24 mouse cellular contexts compared by ENCODE assay signal in genomic region chr8:104742039-104742438, GRCm38 (mm10). TPM values are rescaled to one million over a fixed set of nuclear protein-coding genes. Genes with fewer than 3 reads are reported as not detected.
DNase-seq lines count a peak whose midpoint lies in the region; ATAC-seq and TF ChIP-seq lines count a peak whose summit lies in the region.
"Had no signal": no experiment of that assay in that cellular context is flagged by ENCODE, and none has a peak within 500 bp of the region (broad histone marks: within the 10 kb centered on the region; RNA-seq: fewer than 3 reads in every experiment).

No protein-coding gene starts in this region.

- no peaks in the 10 kb centered on the region for H3K9me3 ChIP-seq in heart, postnatal 0 days (replicated peaks; ENCODE audit: control insufficient read depth, low read length)
- no peaks in the 10 kb centered on the region for H3K9me3 ChIP-seq in stomach, postnatal 0 days (ENCODE audit: control insufficient read depth, low read length)
- H3K9me3 ChIP-seq: embryonic facial prominence, embryonic 15.5 days; liver, embryonic 13.5 days; lung, embryonic 15.5 days; midbrain, embryonic 13.5 days; neural tube, embryonic 12.5 days had no signal

- no peaks in the 10 kb centered on the region for H3K36me3 ChIP-seq in heart, postnatal 0 days (replicated peaks; ENCODE audit: control insufficient read depth, insufficient read depth, low read length)
- no peaks in the 10 kb centered on the region for H3K36me3 ChIP-seq in stomach, postnatal 0 days (ENCODE audit: control insufficient read depth, insufficient read depth, low read length)
- H3K36me3 ChIP-seq: embryonic facial prominence, embryonic 15.5 days; liver, embryonic 13.5 days; lung, embryonic 15.5 days; midbrain, embryonic 13.5 days; neural tube, embryonic 12.5 days had no signal

- no peak for TF ChIP-seq EP300 in heart, postnatal 0 days (IDR thresholded peaks at IDR 0.05; ENCODE audit: low read depth)
- TF ChIP-seq EP300 in stomach, postnatal 0 days (optimal IDR thresholded peaks at IDR 0.05) = no peak

- WGBS in heart, postnatal 0 days = 70% methylated on average over 1 of the region's 1 CpGs
- 81% methylated on average over 1 of the region's 1 CpGs for WGBS in stomach, postnatal 0 days

- no peak overlapping the region for H3K9ac ChIP-seq in heart, postnatal 0 days (replicated peaks; ENCODE audit: low read depth, low read length)
- H3K9ac ChIP-seq in stomach, postnatal 0 days (ENCODE audit: low read length) = no peak overlapping the region
- H3K9ac ChIP-seq: embryonic facial prominence, embryonic 15.5 days; liver, embryonic 13.5 days; lung, embryonic 15.5 days; midbrain, embryonic 13.5 days; neural tube, embryonic 12.5 days had no signal

- H3K27me3 ChIP-seq in heart, postnatal 0 days (ENCODE audit: control insufficient read depth, insufficient read depth, low read length) = no peaks in the 10 kb centered on the region
- H3K27me3 ChIP-seq in stomach, postnatal 0 days (ENCODE audit: control insufficient read depth, insufficient read depth, low read length) = no peaks in the 10 kb centered on the region
- H3K27me3 ChIP-seq: embryonic facial prominence, embryonic 15.5 days; liver, embryonic 13.5 days; lung, embryonic 15.5 days; midbrain, embryonic 13.5 days; neural tube, embryonic 12.5 days had no signal

- ATAC-seq in heart, postnatal 0 days (ENCODE audit: insufficient read depth, low read depth) = no peak
- ATAC-seq in stomach, postnatal 0 days (ENCODE audit: low FRiP score, low TSS enrichment) = no peak
- ATAC-seq: forebrain, embryonic 16.5 days; midbrain, embryonic 13.5 days had no signal

- no peak overlapping the region for H3K4me3 ChIP-seq in heart, postnatal 0 days (ENCODE audit: low read depth, low read length)
- H3K4me3 ChIP-seq in stomach, postnatal 0 days (ENCODE audit: low read depth, low read length) = no peak overlapping the region
- H3K4me3 ChIP-seq: embryonic facial prominence, embryonic 15.5 days; liver, embryonic 13.5 days; lung, embryonic 15.5 days; midbrain, embryonic 13.5 days; neural tube, embryonic 12.5 days had no signal

- no peak overlapping the region for H3K4me2 ChIP-seq in heart, postnatal 0 days (ENCODE audit: low read depth, low read length)
- no peak overlapping the region for H3K4me2 ChIP-seq in stomach, postnatal 0 days (replicated peaks; ENCODE audit: low read depth)
- H3K4me2 ChIP-seq: embryonic facial prominence, embryonic 15.5 days; liver, embryonic 13.5 days; lung, embryonic 15.5 days; midbrain, embryonic 13.5 days; neural tube, embryonic 12.5 days had no signal

- no peaks in the 10 kb centered on the region for H3K4me1 ChIP-seq in heart, postnatal 0 days (ENCODE audit: control insufficient read depth, insufficient read depth)
- no peaks in the 10 kb centered on the region for H3K4me1 ChIP-seq in stomach, postnatal 0 days (replicated peaks; ENCODE audit: control insufficient read depth, insufficient read depth)
- H3K4me1 ChIP-seq: embryonic facial prominence, embryonic 15.5 days; liver, embryonic 13.5 days; lung, embryonic 15.5 days; midbrain, embryonic 13.5 days; neural tube, embryonic 12.5 days had no signal

- TF ChIP-seq CTCF in heart, postnatal 0 days (IDR thresholded peaks at IDR 0.05; ENCODE audit: low read depth) = peak; percentile 15; the same call in 1 of the 2 replicates
- peak; percentile 48 for TF ChIP-seq CTCF in stomach, postnatal 0 days (IDR thresholded peaks at IDR 0.05; ENCODE audit: low read depth)

- H3K27ac ChIP-seq in heart, postnatal 0 days (ENCODE audit: low read depth) = no peak overlapping the region
- H3K27ac ChIP-seq in stomach, postnatal 0 days (replicated peaks) = no peak overlapping the region
- H3K27ac ChIP-seq: embryonic facial prominence, embryonic 15.5 days; liver, embryonic 13.5 days; lung, embryonic 15.5 days; midbrain, embryonic 13.5 days; neural tube, embryonic 12.5 days had no signal

- DNase-seq in heart, postnatal 0 days (ENCODE audit: low spot score) = no peak
- no peak for DNase-seq in heart, adult 9 months (ENCODE audit: low spot score in 2 of 2)
- DNase-seq in kidney, postnatal 36 days = peak; percentile 12 to 16
- no peak for DNase-seq in kidney, adult 18-20 months
- peak; percentile 12 for DNase-seq in ovary, adult 18-20 months (ENCODE audit: low spot score)
- DNase-seq in ovary, postnatal 10 days (ENCODE audit: low spot score) = no peak
- no peak for DNase-seq in stomach, postnatal 0 days (ENCODE audit: low spot score)
- no peak for DNase-seq in c-Kit-positive CD71-positive TER-119-positive erythroid progenitor cells, embryonic 14.5 days (ENCODE audit: low spot score)
- DNase-seq: adrenal gland, postnatal 25 days; cerebellum, adult 18-20 months; cerebellum, postnatal 36 days; heart, postnatal 10 days; liver, embryonic 13.5 days; thymus, postnatal 25 days had no signal

RNA-seq across cellular contexts. Expression of gene Ces2a, which starts 8.2 kb away (rescaled TPM):
- total RNA-seq in heart, postnatal 0 days (2014; rRNA removed; ENCODE audit: low replicate concordance) = 0.42 TPM in 1 of 2 replicates, not detected in the other
- not detected in 2 replicates for polyA plus RNA-seq in heart, postnatal 0 days (2015; fragmentation: Nextera tagmentation; extraction: Ambion mirVana)
- 1.4 and 2.0 TPM in 2 replicates for polyA plus RNA-seq in stomach, postnatal 0 days (2015; fragmentation: Nextera tagmentation; extraction: Ambion mirVana)
- total RNA-seq: adrenal gland, postnatal 25 days; heart, postnatal 10 days; layer of hippocampus, adult 8-10 months; left cerebral cortex, postnatal 36 days; megakaryocyte, adult 5-6 weeks had no signal
- polyA plus RNA-seq: embryonic facial prominence, embryonic 15.5 days; forebrain, embryonic 16.5 days; hindbrain, embryonic 11.5 days; lung, embryonic 15.5 days; midbrain, embryonic 13.5 days; neural tube, embryonic 12.5 days; testis, adult 2 months had no signal

Comparison
In these comparisons a context has a peak if more than half of its experiments do, and no peak if none do; other contexts are left out.
1. DNase-seq: peak in kidney, postnatal 36 days (2 of 2) and ovary, adult 18-20 months (single experiment); none in heart, postnatal 0 days (single experiment), heart, adult 9 months (0 of 2), kidney, adult 18-20 months (single experiment), ovary, postnatal 10 days (single experiment), stomach, postnatal 0 days (single experiment) and c-Kit-positive CD71-positive TER-119-positive erythroid progenitor cells, embryonic 14.5 days (single experiment).